Mouse (Mus musculus) natural killer cell, adult 2 months (primary cell): ENCODE measurements around the gene Sf3a1.

Experiments used
- DNase-seq, 2 experiments: peaks; one replicate each; pipeline ENCODE4 v3.0.0; 2022; ENCODE audit warnings: low spot score in 2 of 2

Sf3a1 gene

GRCm38 (mm10) chr11:4214572-4214971, 54.4 kb downstream of the Sf3a1 start:
- DNase-seq: no peak

DNA sequence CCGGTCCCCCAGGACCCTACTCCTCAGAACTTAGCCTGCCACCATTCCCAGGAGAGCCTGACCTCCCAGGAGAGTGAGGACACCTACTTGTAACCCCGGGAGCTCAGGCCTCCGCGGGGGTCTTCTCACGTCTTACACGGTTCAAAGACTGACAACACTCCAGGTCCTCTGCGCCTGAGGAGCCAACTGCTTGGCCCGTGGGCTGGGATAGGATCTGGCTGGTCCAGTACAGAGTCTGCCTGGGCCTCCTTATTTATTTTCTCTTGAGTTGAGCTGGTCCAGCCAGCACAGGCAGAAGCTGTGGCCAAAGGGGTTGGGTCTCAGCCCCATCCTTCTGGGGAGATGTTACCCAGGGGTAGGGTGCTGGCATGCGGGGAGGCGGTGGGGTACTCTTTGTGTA, 54.9 kb downstream of the Sf3a1 start:
- DNase-seq: no peak

DNA sequence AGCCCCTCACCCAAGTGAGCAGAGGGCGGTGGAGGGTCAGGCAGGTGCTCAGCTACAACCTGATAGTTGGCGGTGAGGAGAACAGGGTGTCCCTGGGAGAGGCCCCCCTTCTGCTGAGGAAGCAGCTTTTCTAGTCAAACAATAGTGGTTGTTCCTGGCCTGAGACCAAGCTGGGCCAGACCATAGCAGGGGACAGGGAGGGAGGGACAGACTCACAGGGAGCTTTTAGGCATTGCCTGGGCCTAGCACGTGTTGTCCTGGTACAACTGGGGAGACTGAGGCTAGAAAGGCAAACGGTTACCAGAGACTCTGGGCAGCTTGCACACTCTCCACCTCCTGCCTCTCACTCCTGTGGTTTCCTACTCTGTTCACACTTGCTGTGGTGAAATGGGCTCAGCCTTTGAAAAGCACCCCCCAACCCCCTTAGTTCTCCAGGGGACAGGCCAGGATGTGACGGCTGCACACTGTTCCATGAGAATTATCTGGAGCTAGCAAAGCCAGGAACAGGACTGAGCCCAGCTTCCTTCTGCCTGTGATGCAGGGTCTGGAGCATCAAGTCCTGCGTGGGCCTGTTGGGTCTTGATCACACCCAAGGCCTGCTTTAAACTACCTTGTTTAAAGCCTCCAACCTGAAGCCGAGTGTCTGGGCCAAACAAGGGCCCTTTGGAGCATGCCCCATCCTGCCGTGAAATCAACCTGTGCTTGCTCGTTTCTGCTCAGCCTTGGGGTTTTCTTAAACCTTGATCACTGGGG, 56.3 kb downstream of the Sf3a1 start:
- no peak for DNase-seq

DNA sequence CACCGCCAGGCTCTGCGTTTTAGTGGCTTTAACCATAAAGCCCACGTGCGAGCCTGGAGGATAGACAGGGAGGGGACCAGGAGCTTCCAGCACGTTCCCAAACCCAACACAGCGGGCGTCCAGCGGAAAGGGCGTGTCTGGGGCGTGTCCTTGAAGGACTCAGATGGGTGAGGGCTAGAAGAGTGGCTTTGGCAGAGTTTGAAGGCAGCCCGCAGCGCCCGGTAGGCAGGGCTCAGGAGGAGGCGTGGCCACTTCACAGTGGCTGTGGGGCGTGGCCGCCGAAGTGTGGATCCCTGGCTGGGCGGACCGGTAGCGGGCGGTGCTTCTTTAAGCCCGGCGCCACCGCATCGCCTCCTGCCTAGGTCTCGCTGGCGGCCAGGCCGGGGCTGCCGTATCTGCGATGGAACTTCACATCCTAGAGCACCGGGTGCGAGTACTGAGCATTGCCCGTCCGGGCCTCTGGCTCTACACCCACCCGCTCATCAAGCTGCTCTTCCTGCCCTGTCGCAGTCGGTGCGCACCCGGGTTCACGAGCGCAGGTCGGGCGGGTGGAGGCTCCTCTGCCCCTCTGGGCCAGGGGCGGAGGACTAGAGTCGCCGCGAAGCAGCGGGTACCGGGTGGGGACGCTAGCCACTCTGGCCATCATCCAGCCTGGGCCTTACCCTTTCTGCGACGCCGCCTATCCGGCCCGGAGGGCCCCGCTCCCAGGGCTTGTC, 57.9 kb downstream of the Sf3a1 start, which contains the start of gene Castor1:
Gene Castor1, plus strand, starts transcription at position 312 of the 716 bp plus-strand sequence.
- DNase-seq: peak; percentile 83 to 87

DNA sequence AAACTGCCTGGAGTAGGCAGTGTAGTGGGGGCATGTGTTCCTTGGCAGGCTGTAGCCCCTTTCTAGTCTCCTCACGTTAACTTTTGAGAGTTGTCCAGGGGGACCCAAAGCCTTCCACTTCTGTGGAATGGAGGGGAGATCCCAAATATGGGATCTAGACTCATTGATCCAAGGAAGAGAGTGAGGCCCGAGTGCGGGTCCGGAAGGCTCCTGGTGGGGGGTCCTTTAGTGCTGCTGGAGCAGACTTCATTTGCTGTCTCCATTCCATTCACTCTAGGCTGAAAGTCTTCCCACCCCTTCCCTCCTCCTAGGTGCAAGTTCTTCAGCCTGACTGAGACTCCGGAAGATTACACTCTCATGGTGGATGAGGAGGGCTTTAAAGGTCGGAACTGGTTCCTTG, 58.5 kb downstream of the Sf3a1 start:
- no peak for DNase-seq

- peak in 1 of 2 experiments; percentile 39 for DNase-seq
These were observed 59.2 kb downstream of the Sf3a1 start for GRCm38 (mm10) chr11:4219317-4219751.

GRCm38 (mm10) chr11:4219908-4220307, 59.8 kb downstream of the Sf3a1 start:
- no peak for DNase-seq

GRCm38 (mm10) chr11:4220443-4221400, 60.6 kb downstream of the Sf3a1 start:
- DNase-seq: peak; percentile 74 to 86

- DNase-seq: no peak
These were observed 62.1 kb downstream of the Sf3a1 start for GRCm38 (mm10) chr11:4222046-4222950.

GRCm38 (mm10) chr11:4223393-4224188, 63.4 kb downstream of the Sf3a1 start:
- no peak for DNase-seq

DNA sequence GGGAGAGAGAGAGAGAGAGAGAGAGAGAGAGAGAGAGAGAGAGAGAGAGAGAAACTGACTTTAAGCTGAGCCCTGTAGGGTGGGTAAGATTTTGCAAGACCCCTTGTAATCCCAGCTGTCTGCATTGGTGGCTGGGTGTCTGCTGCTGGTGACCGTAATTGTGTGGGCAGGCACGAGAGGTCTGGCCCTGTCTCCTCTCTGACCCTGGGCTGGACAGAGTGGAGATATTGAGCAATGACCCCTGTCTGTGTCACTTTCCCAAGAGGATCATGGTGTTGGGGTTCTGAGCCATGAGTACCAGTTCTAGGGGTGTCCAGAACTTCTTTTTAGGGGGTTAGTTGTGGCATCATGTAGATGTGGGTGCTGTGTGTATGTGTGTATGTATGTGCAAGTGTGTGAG, 64.1 kb downstream of the Sf3a1 start:
- no peak for DNase-seq

DNA sequence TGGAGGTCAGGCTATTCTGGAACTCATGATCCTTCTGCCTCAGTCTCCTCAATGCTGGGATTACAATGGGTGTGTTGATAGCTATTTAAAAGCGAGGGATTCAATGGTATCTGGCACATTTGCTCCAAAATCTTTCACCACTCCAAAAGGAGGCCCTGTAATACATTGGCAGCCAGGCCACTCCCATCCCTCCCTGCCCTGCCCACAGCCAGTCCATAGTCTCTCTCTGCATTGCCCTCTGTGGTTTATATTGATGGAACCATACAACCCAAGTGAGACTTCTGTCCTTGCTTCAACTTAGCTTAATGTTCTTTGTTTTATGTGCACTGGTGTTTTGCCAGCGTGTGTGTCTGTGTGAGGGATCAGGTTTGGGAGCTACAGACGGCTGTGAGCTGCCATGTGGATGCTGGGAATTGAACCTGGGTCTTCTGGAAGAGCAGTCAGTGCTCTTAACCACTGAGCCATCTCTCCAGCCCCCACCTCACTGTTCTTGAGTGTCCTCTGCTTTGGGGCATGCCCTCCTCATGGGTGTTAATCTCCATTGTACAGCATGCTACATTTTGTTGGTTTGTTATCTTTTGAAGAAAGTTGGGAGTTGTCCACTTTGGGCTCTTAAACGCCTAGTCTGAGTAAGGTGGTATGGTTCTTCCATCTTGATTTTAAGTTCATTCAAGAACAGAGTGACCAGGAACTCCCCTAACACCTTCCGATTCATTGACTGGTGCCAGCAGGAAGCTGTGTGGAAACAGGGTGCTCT, 66.6 kb downstream of the Sf3a1 start:
- DNase-seq: no peak

GRCm38 (mm10) chr11:4228463-4228862, 68.3 kb downstream of the Sf3a1 start:
- DNase-seq: no peak

- DNase-seq: no peak
These were observed 69.7 kb downstream of the Sf3a1 start for GRCm38 (mm10) chr11:4229841-4230240.

DNA sequence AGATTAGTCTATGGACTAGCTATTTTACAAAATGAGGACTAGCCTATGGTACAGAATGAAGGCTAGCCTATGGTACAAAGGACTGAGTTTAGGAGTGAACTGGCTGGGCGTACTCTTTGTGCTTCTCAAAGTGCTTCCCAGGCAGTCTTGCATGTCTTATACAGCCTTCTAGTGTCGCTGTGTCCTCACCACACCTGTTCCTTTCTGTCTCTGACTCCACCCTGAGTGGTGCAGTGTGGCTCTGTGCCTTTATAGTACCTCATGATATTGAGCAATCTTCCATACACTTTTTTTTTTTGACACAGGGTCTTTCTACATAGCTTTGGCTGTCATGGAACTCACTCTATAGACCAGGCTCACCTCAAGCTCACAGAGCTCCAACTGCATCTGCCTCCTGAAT, 71.3 kb downstream of the Sf3a1 start:
- no peak for DNase-seq
